Mouse (Mus musculus): Measurements from ENCODE around the gene Ifi27l2b.
"Not testable (repeated sequence)": the region's sequence is repeated elsewhere in the genome, so short reads cannot be mapped to it uniquely, and the experiment has no call there.

Gene Ifi27l2b

DNA sequence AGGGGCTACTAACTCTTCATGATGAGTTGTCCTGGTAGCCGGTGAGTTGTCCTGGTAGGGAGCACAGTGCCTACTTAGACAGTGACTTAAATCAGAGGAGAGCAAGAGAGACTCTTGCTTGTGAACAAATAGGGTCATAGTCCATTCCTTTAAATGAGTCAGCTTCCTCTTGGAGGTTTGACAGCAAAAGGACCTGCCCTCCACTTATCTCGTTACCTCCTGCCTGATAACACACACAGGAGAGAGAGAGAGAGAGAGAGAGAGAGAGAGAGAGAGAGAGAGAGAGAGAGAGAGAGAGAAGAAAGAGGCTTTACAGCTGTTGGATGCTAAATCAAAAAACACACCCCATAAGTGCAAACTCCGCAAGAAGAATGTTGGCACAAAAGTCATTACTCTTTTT is at the start of gene Ifi27l2b:
Gene Ifi27l2b (minus strand): TSS at position 84 of the 400 bp plus-strand sequence.
- DNase-seq (ENCODE audit: low read depth, low spot score) = no peak

DNA sequence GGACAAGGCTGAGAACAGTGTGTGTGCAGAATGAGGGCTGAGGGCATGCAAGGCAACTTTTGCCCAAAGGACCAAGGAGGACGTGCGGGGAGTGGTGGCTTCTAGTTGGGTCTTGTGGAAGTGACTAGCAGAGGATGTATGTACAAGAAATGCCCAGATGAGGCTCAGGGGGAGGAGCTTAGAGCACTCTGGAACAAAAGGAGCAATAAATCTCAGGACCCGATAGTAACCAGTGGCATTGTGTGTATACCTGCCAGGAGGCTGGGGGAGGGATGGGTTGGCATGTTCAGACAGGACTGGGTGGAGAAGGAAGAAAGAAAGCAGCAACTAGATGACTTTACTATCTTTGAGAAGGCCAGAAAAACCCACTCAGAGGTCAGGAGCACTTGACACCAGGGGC is 47.4 kb upstream of the Ifi27l2b start:
- DNase-seq (ENCODE audit: low read depth, low spot score) = no peak

DNA sequence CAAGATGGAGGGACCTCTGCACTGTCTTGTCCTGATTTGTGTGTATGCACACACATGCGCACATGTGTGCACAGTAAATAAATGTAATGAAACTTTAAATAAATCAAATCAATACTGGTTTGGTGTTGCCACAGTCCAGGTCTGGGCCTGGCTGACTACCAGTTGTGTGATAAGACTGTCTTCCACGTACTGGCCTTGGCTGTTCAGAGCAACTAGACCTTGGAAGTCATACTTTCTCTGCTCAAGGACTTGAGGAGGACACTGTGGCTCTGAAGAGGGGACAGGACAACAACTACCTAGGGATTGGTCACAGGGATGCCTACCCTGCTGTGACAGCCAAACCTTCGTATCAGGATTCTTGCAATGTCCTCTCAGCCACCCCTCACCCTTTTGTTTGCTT is 46.3 kb upstream of the Ifi27l2b start:
- DNase-seq (ENCODE audit: low read depth, low spot score) = no peak

DNA sequence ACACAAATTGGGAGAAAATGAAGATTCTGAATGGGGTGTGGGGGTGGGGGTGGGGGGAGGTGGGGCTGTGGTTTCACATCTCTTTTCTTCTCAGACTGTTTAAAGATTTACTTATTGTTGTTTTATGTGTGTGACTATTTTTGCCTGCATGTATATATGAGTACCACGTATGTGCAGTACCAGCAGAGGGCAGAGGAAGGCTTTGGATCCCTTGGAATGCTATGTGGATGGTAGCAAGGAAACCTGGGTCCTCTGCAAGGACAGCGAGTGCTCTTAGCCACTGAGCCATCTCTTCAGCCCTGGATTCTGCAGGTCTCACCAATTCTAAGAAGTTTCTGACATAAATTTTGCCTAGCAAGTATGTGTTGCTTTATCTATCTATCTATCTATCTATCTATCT is 42.2 kb upstream of the Ifi27l2b start:
- DNase-seq (ENCODE audit: low read depth, low spot score) = no peak

DNA sequence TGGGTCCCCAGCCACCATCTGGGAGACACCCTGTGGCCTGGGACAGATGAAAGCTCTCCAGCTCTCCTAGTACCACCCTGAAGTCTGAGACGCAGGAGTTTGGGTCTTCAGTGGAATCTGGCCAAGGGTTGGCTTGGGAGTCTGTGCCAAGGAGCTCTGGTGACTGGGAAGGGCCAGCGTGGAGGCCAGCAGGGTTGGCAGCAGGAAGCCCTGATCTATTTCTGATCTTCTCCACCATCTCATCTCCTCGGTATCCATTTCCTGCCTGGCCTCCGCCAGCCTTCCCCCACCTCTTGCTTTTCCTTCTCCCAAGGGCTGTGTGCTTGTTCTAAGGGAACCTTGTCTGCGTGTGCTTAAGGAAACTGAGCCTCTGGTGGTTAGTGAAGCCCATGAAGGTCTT is 41.7 kb upstream of the Ifi27l2b start:
- no peak for DNase-seq (ENCODE audit: low read depth, low spot score)

DNA sequence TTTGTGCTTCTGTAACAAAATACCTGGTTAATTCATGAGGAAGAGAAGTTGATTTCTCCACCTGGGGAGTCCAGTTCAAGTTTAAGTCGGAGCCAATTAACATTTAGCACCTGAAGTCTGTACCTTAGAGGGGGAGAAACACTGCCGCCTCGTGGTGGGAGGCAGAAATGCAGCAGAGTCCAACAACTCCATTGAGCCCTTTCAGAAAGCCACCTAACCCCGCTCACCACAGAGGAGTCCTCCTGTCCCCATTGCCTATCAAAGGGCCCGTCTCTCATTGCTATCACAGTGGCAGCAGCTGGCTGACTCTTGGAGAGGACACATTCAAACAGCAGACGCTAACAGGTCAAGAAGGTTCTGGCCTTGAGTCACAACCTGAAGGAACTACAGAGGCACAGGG is 37.5 kb upstream of the Ifi27l2b start:
- peak; percentile 24 for DNase-seq (ENCODE audit: low read depth, low spot score)

DNA sequence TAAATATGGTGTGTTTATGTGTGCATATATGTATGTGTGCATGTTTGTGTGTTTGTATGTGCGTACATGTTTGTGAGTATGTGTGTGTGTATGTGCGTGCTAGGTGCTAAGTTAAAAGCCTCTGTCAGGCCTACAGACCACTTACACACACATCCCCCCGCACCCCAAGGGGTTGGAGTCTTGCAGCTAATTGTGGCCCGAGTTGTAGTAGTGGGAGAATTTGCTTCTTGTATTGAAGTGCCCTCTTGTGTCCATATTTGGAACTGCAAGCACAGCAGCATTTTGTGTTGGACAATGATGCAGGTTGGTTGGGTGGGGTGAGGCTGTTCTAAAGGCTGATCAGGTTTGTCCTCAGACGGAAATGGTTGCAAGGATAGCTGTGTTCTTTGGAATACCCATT is 35.7 kb upstream of the Ifi27l2b start:
- peak; percentile 49 for DNase-seq (ENCODE audit: low read depth, low spot score)

DNA sequence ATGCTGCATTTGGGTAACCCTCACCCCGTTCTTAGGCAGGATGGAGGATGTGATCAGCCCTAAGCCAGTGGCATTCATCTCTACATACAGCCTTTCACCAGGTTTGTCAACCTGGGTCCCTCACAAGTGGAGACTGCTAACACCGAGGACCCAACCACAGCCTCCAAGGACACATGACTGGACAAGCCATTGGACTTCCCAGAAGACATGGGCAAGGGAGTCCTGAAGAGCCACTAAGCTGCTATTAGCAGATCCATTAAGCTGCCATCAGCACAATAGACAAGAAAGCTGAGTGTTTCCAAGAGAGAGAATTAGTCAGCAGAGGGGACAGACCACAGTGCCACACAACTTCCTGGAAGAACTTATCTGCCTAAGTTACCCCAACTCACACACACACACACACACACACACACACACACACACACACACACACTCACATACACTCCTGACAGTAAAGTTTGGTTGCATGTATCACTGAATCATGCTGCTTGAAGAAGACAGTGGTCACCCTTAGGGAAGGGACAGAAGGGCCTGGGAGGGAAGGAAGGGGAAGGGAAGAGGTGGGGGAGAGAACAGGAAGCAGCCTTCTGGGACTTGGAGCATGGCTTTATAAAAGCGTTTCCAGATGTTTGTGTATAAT is 34.2 kb upstream of the Ifi27l2b start:
- DNase-seq (ENCODE audit: low read depth, low spot score) = no peak

DNA sequence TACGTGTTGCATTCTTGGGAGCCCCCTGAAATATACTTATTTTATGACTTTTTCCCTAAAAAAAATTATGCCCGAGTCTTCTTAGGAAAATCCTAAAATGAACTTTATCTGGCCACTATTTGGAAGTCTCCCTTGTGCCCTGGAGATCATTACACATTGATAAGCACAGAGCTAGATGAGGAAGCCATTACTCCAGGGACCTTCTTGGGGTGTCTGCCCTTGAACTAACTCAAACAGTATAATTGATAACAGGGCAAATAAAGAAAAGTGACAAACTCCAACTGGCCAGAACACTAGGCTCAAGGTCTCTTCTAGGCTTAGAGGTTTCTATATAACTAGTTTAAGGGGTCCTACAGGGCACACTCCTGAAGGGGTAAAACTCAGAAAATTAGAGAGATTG is 30.7 kb upstream of the Ifi27l2b start:
- no peak for DNase-seq (ENCODE audit: low read depth, low spot score)

DNA sequence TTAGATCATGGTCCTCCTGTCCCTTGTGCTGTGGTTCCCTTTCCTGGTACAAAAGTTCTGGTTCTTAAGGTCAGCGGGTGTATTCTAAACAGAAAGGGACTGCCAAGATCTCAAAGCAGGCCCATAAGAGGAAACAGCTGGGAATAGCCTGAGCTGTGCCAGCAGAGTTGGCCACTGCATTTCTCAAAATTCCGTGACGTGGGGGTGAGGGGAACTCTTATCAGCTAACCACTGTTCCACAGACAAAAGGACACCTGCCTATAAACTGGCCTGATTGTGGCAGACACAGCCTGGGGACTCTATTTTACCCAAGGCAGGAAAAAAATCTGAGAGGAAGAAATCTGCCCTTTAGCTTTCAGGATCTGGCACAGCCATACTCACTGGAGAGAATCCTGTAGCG is 30.3 kb upstream of the Ifi27l2b start:
- DNase-seq (ENCODE audit: low read depth, low spot score) = no peak

DNA sequence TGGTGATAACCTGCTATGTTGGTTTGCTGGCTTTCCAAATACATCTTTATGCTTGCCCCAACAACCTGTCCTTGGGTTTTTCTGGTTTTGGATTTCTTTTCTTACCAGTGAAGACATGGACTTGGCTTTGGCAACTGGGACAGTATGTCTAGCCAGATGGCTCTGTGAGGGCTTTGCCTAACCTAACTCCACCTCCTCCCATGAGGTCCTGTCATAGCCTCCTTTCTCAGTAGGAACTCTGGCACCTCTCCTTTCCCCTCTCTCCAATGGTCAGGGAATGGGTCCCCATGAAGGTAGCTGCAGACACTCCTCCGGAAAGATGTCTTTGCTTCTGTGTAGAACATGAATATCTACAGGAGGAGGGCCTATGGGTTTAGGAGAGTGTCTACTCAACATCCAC is 29.7 kb upstream of the Ifi27l2b start:
- no peak for DNase-seq (ENCODE audit: low read depth, low spot score)

DNA sequence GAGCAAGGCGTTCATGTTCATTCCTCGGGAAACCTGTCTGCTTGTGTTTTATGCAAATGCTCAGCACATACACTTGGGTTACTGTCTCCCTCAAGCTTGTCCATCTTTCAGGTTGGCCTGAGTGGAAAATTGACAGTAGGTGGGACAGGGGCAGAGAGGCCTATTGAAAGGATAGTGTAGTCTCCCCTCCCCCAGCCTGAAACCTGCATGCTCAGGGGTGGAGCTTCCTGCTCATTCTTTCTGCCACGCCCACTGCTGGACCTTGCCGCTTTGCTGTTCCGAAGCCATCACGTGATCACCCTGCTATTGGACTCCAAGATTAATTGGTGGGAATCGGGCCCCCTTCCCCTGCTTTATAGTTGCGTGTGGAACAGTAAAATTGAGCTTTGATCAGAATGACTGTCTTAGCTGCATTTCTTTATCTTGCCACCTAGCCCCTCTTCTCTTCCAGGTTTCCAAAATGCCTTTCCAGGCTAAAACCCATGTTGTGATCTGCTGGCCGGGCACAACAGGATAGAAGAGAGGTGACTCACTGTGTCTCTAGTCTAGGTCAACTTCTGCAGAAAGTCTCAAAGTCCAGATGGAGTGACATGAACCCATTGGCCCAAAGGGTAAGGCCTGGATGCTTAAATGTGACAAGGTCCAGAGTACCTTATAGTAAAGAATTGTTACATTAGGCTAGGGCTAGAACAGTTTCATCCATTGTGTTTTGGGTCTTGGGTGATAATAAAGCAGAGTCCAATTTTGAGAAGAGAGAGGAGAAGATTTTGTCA is 27.4 kb upstream of the Ifi27l2b start:
- DNase-seq (ENCODE audit: low read depth, low spot score) = not testable (repeated sequence)

DNA sequence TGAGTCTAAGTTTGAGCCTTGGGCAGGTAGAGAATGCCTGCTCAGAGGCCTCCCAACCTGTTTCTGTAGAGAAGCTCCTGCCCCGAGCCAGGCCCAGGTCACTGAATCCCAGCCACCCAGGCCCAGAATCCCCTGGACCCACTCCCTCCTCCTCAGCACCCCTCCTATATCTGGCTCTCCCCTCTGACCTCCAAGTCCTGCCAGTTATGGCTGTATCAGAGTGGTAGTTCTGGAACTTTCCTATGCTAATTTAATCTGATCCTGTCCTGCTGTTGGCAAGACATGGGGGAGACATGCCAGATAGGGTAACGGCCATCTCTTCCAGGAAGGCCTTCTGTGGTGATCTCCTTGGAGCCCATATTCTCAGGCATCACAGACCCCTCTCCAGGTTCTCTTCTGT is 25.8 kb upstream of the Ifi27l2b start:
- DNase-seq (ENCODE audit: low read depth, low spot score) = no peak

DNA sequence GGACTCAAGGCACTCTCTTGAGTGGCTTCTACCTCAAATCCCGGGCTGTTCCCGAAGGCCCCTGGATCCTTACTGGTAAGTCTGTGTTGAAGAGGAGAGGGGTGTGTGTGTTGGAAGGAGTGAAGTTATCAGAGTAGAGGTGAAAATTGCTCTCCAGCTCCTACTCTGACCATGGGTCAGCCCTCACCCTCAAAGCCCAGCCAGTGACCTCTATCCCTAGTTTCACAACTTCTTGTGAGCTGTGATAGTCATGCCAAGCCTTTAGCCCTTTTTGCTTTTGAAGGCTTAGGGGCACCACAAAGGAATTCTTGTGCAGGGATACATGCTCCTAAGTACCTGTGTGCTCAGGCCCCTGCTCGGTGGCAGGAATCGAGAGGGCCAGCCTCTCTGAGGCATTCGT is 24.6 kb upstream of the Ifi27l2b start:
- no peak for DNase-seq (ENCODE audit: low read depth, low spot score)

DNA sequence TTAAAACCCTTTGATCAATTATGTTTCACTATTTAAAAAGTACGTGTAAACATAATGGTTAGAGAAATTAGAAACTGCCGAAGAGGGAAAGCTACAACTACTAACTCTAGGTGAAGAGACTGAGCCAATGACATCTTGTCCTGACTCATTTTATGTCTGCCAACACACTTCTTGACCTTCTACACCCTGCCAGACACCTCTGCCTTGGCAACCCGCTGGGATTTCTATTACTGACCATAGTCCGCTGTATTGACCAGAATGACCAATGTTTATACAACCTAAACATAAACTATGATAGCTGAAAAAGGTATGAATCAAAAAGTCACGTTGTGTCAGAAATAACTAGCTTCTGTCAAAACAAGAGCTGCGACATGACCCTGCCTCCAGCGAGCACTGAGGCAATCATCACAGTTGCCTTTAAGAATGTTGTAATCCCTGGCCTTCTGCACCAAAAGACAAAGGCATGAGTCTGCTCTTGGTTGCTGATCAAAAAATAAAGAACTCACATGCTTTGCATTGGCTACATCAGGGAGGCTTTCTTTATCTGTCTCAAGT is 20.5 kb upstream of the Ifi27l2b start:
- DNase-seq (ENCODE audit: low read depth, low spot score) = no peak

DNA sequence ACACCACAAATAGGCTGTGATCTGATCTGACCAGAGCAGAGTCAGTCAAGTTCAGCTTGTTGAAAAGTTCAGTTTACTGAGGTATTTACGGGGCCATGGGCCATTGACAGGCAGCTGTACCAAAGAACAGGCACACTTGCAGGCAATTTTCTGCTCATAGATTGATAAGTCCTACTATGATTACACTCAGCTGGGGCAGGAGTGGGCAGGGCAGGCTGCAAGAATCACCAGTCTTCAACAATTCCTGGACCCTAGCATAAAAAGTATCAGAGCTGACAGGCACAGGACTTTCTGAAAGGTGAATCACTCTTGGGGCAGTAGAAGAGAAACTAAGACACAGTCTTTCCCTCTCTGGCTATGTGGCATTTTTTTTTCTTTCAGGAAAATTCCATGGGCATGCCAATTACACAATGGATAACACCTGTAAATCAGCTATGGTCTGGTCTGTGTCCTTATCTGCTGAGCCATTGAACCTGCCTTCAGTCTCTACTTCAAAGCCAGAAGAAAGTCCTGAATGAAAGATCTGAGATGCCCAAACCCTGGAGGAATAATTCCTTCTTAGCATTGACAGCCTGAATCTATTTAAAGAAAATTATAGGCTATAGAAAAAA is 19.9 kb upstream of the Ifi27l2b start:
- DNase-seq (ENCODE audit: low read depth, low spot score) = no peak

DNA sequence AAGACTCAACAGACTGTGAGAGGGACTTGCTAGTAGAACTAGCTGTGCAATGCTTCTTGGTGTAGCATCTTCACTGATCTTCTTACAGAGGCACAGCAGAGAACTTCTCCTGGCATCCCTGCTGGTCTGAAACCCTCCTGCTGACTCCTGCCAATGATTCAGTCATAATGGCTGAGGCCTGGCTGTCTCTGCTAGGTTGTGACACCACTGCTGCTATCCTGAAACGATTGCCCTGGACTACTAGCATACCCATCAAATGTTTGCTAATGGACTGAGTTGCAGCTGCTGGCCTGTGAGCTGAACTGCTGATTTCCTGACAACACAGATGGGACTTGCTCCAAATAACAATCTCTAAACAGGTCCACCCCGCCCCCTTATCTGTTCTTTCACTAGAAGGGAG is 17.5 kb upstream of the Ifi27l2b start:
- no peak for DNase-seq (ENCODE audit: low read depth, low spot score)

DNA sequence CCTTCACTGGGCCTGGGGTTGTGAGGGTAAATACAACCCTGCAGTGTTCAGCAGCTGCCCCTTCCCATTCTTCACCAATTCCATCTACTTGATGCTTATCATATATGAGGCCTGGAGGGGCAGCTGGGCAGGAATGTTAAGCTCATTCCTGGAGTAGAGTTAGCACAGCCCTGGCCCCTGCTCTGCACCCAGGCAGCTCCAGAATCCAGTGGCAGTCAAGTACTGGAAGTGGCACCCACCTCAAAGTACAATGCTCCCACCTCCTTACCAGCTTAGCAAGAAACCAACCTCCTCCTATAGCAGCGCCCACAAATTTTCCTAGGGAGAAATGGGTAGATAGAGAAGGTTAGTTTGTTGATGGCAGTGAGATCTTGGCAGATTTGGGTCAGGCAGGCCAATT is 296 bp downstream of the Ifi27l2b start:
- DNase-seq (ENCODE audit: low read depth, low spot score) = not testable (repeated sequence)

DNA sequence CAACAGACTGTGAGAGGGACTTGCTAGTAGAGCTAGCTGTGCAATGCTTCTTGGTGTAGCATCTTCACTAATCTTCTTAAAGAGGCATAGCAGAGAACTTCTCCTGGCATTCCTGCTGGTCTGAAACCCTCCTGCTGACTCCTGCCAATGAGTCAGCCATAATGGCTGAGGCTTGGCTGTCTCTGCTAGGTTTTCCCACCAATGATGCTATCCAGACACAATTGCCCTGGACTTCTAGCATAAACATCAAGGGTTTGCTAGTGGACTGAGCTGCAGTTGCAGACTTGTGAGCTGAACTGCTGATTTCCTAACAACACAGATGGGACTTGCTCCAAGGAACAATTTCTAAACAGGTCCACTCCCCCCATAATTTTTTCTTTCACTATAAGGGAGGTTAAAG is 3.7 kb downstream of the Ifi27l2b start:
- DNase-seq (ENCODE audit: low read depth, low spot score) = no peak

DNA sequence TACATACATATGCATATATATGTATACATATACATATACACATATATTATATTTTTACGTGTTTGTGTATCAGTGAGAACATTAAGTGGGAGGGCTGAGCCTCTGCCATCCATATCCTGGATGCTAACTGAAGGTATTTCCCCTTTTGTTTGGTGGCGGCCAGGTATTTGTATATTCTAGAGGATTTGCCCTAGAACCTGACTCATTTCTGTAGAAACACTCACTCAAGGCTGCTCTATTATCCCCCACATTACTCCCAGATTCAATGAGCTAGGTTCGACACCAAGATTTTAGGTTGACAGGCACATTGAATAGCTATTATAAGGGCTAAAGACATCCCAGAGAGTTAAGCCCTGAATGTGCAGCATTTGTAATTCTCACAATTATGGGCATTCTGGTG is 12.0 kb downstream of the Ifi27l2b start:
- DNase-seq (ENCODE audit: low read depth, low spot score) = no peak

DNA sequence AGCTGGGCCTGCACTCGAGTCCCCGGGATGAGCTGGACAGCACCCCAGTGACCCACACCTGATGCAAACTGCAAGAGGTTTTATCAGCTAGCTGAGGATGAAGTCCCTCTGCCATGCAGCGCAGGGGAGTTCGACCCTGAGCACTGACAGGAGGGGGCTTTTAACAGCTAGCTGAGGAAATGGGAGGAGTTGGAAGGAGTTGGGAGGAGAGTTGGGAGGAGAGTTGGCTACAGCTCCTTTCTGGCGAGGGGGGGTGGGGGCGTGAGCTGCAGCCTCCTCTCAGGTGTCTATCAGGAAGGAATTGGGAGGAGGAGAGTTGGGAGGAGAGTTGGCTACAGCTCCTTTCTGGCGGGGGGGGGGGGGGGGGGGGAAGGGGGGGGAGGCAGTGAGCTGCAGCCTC is 12.8 kb downstream of the Ifi27l2b start:
- DNase-seq (ENCODE audit: low read depth, low spot score) = not testable (repeated sequence)

DNA sequence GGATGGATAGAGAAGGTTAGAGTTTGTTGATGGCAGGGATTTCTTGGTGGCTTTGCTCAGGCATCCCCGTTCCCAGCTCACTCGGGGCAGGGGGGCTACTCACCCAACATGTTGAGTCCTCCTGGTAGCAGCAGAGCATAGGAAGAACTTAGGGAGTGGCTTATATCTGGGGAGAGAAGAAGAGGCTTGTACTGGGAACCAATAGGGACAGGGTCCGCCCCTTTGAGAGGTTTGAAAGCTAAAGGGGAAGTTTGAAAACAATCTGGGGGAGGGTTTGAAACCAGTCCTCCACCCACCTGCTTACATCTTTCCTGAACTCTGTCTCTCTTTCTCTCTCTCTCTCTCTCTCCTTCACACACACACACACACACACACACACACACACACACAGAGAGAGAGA is 13.5 kb downstream of the Ifi27l2b start, which contains the start of gene Ifi27l2a:
Gene Ifi27l2a (minus strand): TSS at position 157 of the 400 bp plus-strand sequence.
- DNase-seq (ENCODE audit: low read depth, low spot score) = no peak

DNA sequence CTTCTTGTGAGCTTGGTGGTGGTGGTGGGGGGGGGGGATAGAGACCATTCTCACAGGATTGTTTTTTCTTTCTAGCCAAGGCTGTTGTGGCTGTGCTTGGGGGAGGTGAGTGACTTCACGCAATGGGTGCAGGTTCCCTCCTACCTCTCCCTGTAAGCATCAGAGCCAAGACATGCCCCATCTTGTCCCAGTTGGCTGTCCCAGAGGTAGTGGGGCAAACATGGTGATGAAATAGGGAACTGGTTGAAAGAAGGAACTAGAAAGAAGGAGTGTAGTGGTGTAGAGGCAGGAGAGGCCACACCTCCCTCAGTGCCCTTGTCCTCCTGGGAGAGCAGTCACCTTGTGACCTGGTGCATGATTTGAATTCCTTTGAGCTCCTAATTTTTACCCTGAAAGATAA is 19.4 kb downstream of the Ifi27l2b start:
- no peak for DNase-seq (ENCODE audit: low read depth, low spot score)
